Mouse (Mus musculus): Measurements from ENCODE around the gene Arl15.

DNA sequence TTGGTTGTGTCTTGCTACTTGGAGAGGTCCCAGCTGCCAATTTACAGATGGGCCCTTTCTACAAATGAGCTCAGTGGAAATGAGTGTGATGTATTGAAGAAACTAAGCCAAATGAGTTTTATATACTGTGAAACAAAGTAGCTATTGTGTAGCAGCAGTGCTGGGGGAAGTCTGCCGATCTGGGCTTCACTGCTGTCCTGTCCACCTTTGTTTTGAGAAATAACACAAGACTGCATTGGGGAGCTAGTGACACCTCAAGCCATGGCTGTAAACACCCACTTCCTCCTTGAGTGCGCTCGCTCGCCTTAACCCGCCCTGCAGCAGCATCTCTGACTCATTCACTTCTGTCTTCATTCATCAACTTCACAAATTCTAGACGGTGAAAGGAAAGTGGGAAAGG lies 189.3 kb downstream of the Arl15 start:
- TF ChIP-seq POLR2A (IDR thresholded peaks at IDR 0.05; ENCODE audit: borderline replicate concordance, low read depth, low read length) (no peak), CTCF (IDR thresholded peaks at IDR 0.05; ENCODE audit: low read depth, low read length) (no peak)
